Mouse (Mus musculus) embryo, embryonic 10 days (tissue): ENCODE results near the gene Cuedc1.
"Not testable (repeated sequence)": the region's sequence is repeated elsewhere in the genome, so short reads cannot be mapped to it uniquely, and the experiment has no call there.

Experiments used
- DNase-seq: peaks from one replicate; pipeline ENCODE4 v3.0.0-alpha.2; 2015; ENCODE audit warnings: low spot score

The Cuedc1 gene

GRCm38 (mm10) chr11:88203712-88204532 lies 106.1 kb downstream of the Cuedc1 start, which contains the start of gene Mrps23:
Mrps23 (plus strand) TSS chr11:88204388.
- peak; percentile 98 for DNase-seq

- DNase-seq = no peak
These were observed 106.9 kb downstream of the Cuedc1 start for GRCm38 (mm10) chr11:88204593-88205368.

GRCm38 (mm10) chr11:88206576-88206975 lies 108.7 kb downstream of the Cuedc1 start:
- not testable (repeated sequence) for DNase-seq

GRCm38 (mm10) chr11:88207697-88208096 lies 109.8 kb downstream of the Cuedc1 start:
- DNase-seq = no peak

- DNase-seq = no peak
These were observed 114.1 kb downstream of the Cuedc1 start for GRCm38 (mm10) chr11:88211824-88212582.

- DNase-seq = no peak
These were observed 115.9 kb downstream of the Cuedc1 start for GRCm38 (mm10) chr11:88213757-88214156.

GRCm38 (mm10) chr11:88214881-88215831 lies 117.3 kb downstream of the Cuedc1 start:
- peak; percentile 40 for DNase-seq

- DNase-seq = peak; percentile 85
These were observed 118.4 kb downstream of the Cuedc1 start for GRCm38 (mm10) chr11:88216231-88216685.

GRCm38 (mm10) chr11:88218155-88218554 lies 120.3 kb downstream of the Cuedc1 start:
- DNase-seq = no peak

- DNase-seq = no peak
These were observed 120.7 kb downstream of the Cuedc1 start for GRCm38 (mm10) chr11:88218586-88218985.

- no peak for DNase-seq
These were observed 124.1 kb downstream of the Cuedc1 start for GRCm38 (mm10) chr11:88221929-88222475.

GRCm38 (mm10) chr11:88227001-88227957 lies 129.4 kb downstream of the Cuedc1 start:
- no peak for DNase-seq

GRCm38 (mm10) chr11:88231213-88231790 lies 133.4 kb downstream of the Cuedc1 start:
- DNase-seq = no peak

- no peak for DNase-seq
These were observed 135.9 kb downstream of the Cuedc1 start for GRCm38 (mm10) chr11:88233528-88234427.

GRCm38 (mm10) chr11:88234789-88235188 lies 136.9 kb downstream of the Cuedc1 start:
- DNase-seq = no peak

- DNase-seq = peak; percentile 74
These were observed 137.7 kb downstream of the Cuedc1 start for GRCm38 (mm10) chr11:88235221-88236203.

GRCm38 (mm10) chr11:88240275-88240674 lies 142.4 kb downstream of the Cuedc1 start:
- peak; percentile 16 for DNase-seq
